Mouse (Mus musculus): Measurements from ENCODE around the gene Prl8a9. TPM values are rescaled to one million over a fixed set of nuclear protein-coding genes. Genes with fewer than 3 reads are reported as not detected.

Prl8a9 gene
- not detected for total RNA-seq (2021)
- polyA plus RNA-seq (2012; rRNA removed) = not detected in 2 replicates
- long read RNA-seq = 0 reads

- Histone ChIP-seq H3K4me3 (no peak within 1 kb of the TSS), H3K27me3 (ENCODE audit: control insufficient read depth, insufficient read depth, low read length) (no peaks in the 10 kb centered on the region), H3K9ac (ENCODE audit: low read depth, low read length) (no peak within 1 kb of the TSS), H3K79me2 (replicated peaks; ENCODE audit: control insufficient read depth, insufficient read depth, low read length) (no peaks in the 10 kb centered on the region), H3K36me3 (ENCODE audit: control insufficient read depth, insufficient read depth, low read length) (no peaks in the 10 kb centered on the region), H3K4me1 (ENCODE audit: control insufficient read depth, insufficient read depth, low read length) (no peaks in the 10 kb centered on the region), H3K27ac (no peak within 1 kb of the TSS)
- no peak for DNase-seq
- TF ChIP-seq POLR2A (IDR thresholded peaks at IDR 0.05; ENCODE audit: insufficient read depth, low read depth, low read length) (no peak), CTCF (IDR thresholded peaks at IDR 0.05) (no peak), EP300 (IDR thresholded peaks at IDR 0.05; ENCODE audit: insufficient read depth, low read depth, low read length) (no peak)
- intact Hi-C loops (cut with DNase I) = no loop called here
- 70% methylated on average over 2 of the region's 2 CpGs for WGBS
These were observed at the start of gene Prl8a9 for GRCm38 (mm10) chr13:27564506-27564905. Prl8a9 (minus strand) TSS chr13:27564606.

GRCm38 (mm10) chr13:27610482-27610881 is 46.1 kb upstream of the Prl8a9 start, which contains the start of gene Prl7b1:
Prl7b1 (minus strand) TSS chr13:27610582.
- H3K9ac ChIP-seq (ENCODE audit: low read depth, low read length) = no peak within 1 kb of the TSS
- no peak within 1 kb of the TSS for H3K4me3 ChIP-seq
- no peaks in the 10 kb centered on the region for H3K27me3 ChIP-seq (ENCODE audit: control insufficient read depth, insufficient read depth, low read length)
- no peaks in the 10 kb centered on the region for H3K36me3 ChIP-seq (ENCODE audit: control insufficient read depth, insufficient read depth, low read length)
- no peak for TF ChIP-seq POLR2A (IDR thresholded peaks at IDR 0.05; ENCODE audit: insufficient read depth, low read depth, low read length)
- no peaks in the 10 kb centered on the region for H3K79me2 ChIP-seq (replicated peaks; ENCODE audit: control insufficient read depth, insufficient read depth, low read length)
- intact Hi-C loops (cut with DNase I) = no loop called here
- WGBS = 63% methylated on average over 4 of the region's 4 CpGs
- no peak within 1 kb of the TSS for H3K27ac ChIP-seq
- no peak for DNase-seq
- no peaks in the 10 kb centered on the region for H3K4me1 ChIP-seq (ENCODE audit: control insufficient read depth, insufficient read depth, low read length)

GRCm38 (mm10) chr13:27582071-27582470 is 17.7 kb upstream of the Prl8a9 start, which contains the start of gene Prl8a1:
Prl8a1 (minus strand) TSS chr13:27582171.
- Histone ChIP-seq H3K36me3 (ENCODE audit: control insufficient read depth, insufficient read depth, low read length) (no peaks in the 10 kb centered on the region), H3K4me1 (ENCODE audit: control insufficient read depth, insufficient read depth, low read length) (no peaks in the 10 kb centered on the region), H3K27ac (no peak within 1 kb of the TSS), H3K27me3 (ENCODE audit: control insufficient read depth, insufficient read depth, low read length) (no peaks in the 10 kb centered on the region), H3K9ac (ENCODE audit: low read depth, low read length) (no peak within 1 kb of the TSS), H3K4me3 (no peak within 1 kb of the TSS), H3K79me2 (replicated peaks; ENCODE audit: control insufficient read depth, insufficient read depth, low read length) (no peaks in the 10 kb centered on the region)
- intact Hi-C loops (cut with DNase I) = no loop called here
- no peak for DNase-seq
- no peak for TF ChIP-seq CTCF (IDR thresholded peaks at IDR 0.05)
- no peak for TF ChIP-seq EP300 (IDR thresholded peaks at IDR 0.05; ENCODE audit: insufficient read depth, low read depth, low read length)
- no peak for TF ChIP-seq POLR2A (IDR thresholded peaks at IDR 0.05; ENCODE audit: insufficient read depth, low read depth, low read length)
- WGBS = 64% methylated on average over 2 of the region's 2 CpGs

GRCm38 (mm10) chr13:27553336-27553735 is 11.1 kb downstream of the Prl8a9 start:
- Histone ChIP-seq H3K9ac (ENCODE audit: low read depth, low read length) (no peak overlapping the region), H3K27me3 (ENCODE audit: control insufficient read depth, insufficient read depth, low read length) (no peaks in the 10 kb centered on the region), H3K36me3 (ENCODE audit: control insufficient read depth, insufficient read depth, low read length) (no peaks in the 10 kb centered on the region), H3K4me1 (ENCODE audit: control insufficient read depth, insufficient read depth, low read length) (no peaks in the 10 kb centered on the region), H3K4me3 (no peak overlapping the region), H3K79me2 (replicated peaks; ENCODE audit: control insufficient read depth, insufficient read depth, low read length) (no peaks in the 10 kb centered on the region), H3K27ac (no peak overlapping the region)
- TF ChIP-seq POLR2A (IDR thresholded peaks at IDR 0.05; ENCODE audit: insufficient read depth, low read depth, low read length) = no peak
- no peak for TF ChIP-seq CTCF (IDR thresholded peaks at IDR 0.05)
- TF ChIP-seq EP300 (IDR thresholded peaks at IDR 0.05; ENCODE audit: insufficient read depth, low read depth, low read length) = no peak
- intact Hi-C loops (cut with DNase I) = no loop called here
- DNase-seq = no peak

- DNase-seq = no peak
These were observed 41.2 kb downstream of the Prl8a9 start for GRCm38 (mm10) chr13:27523156-27523555.

GRCm38 (mm10) chr13:27513117-27513516 is 51.3 kb downstream of the Prl8a9 start, which contains the start of gene Prl8a8:
Prl8a8 (minus strand) TSS chr13:27513217.
- H3K27me3 ChIP-seq (ENCODE audit: control insufficient read depth, insufficient read depth, low read length) = no peaks in the 10 kb centered on the region
- WGBS = 81% methylated on average over 4 of the region's 4 CpGs
- DNase-seq = no peak
- no peak within 1 kb of the TSS for H3K27ac ChIP-seq
- H3K36me3 ChIP-seq (ENCODE audit: control insufficient read depth, insufficient read depth, low read length) = no peaks in the 10 kb centered on the region
- no peak within 1 kb of the TSS for H3K9ac ChIP-seq (ENCODE audit: low read depth, low read length)
- TF ChIP-seq EP300 (IDR thresholded peaks at IDR 0.05; ENCODE audit: insufficient read depth, low read depth, low read length) = no peak
- TF ChIP-seq CTCF (IDR thresholded peaks at IDR 0.05) = no peak
- TF ChIP-seq POLR2A (IDR thresholded peaks at IDR 0.05; ENCODE audit: insufficient read depth, low read depth, low read length) = no peak
- H3K79me2 ChIP-seq (replicated peaks; ENCODE audit: control insufficient read depth, insufficient read depth, low read length) = no peaks in the 10 kb centered on the region
- no peak within 1 kb of the TSS for H3K4me3 ChIP-seq
- intact Hi-C loops (cut with DNase I) = no loop called here
- no peaks in the 10 kb centered on the region for H3K4me1 ChIP-seq (ENCODE audit: control insufficient read depth, insufficient read depth, low read length)

More at GRCm38 (mm10) chr13:27523156-27523555, 41.2 kb downstream of the Prl8a9 start:
- H3K4me1 ChIP-seq (ENCODE audit: control insufficient read depth, insufficient read depth, low read length) = no peaks in the 10 kb centered on the region
- H3K27me3 ChIP-seq (ENCODE audit: control insufficient read depth, insufficient read depth, low read length) = no peaks in the 10 kb centered on the region
- no peak overlapping the region for H3K9ac ChIP-seq (ENCODE audit: low read depth, low read length)
- no peak for TF ChIP-seq EP300 (IDR thresholded peaks at IDR 0.05; ENCODE audit: insufficient read depth, low read depth, low read length)
- no peak for TF ChIP-seq POLR2A (IDR thresholded peaks at IDR 0.05; ENCODE audit: insufficient read depth, low read depth, low read length)
- no peak for TF ChIP-seq CTCF (IDR thresholded peaks at IDR 0.05)
- intact Hi-C loops (cut with DNase I) = no loop called here
- no peaks in the 10 kb centered on the region for H3K79me2 ChIP-seq (replicated peaks; ENCODE audit: control insufficient read depth, insufficient read depth, low read length)
- H3K36me3 ChIP-seq (ENCODE audit: control insufficient read depth, insufficient read depth, low read length) = no peaks in the 10 kb centered on the region
- 71% methylated on average over 4 of the region's 4 CpGs for WGBS
- H3K4me3 ChIP-seq = no peak overlapping the region
- H3K27ac ChIP-seq = no peak overlapping the region

Other genes starting within 250 kb of the Prl8a9 start
- gene Prl8a2, start 218.9 kb downstream of the Prl8a9 start, total RNA-seq (2021) = not detected
- gene Prl8a2, start 218.9 kb downstream of the Prl8a9 start, polyA plus RNA-seq (2012; rRNA removed) = not detected in 2 replicates
- gene Prl2b1, start 173.8 kb downstream of the Prl8a9 start, total RNA-seq (2021) = not detected
- gene Prl2b1, start 173.8 kb downstream of the Prl8a9 start, polyA plus RNA-seq (2012; rRNA removed) = not detected in 2 replicates
- gene Prl8a6, start 125.9 kb downstream of the Prl8a9 start, total RNA-seq (2021) = not detected
- not detected in 2 replicates for gene Prl8a6, start 125.9 kb downstream of the Prl8a9 start, polyA plus RNA-seq (2012; rRNA removed)
- gene Prl8a8, start 51.4 kb downstream of the Prl8a9 start, total RNA-seq (2021) = not detected
- not detected in 2 replicates for gene Prl8a8, start 51.4 kb downstream of the Prl8a9 start, polyA plus RNA-seq (2012; rRNA removed)
- not detected for gene Prl8a1, start 17.6 kb upstream of the Prl8a9 start, total RNA-seq (2021)
- gene Prl8a1, start 17.6 kb upstream of the Prl8a9 start, polyA plus RNA-seq (2012; rRNA removed) = not detected in 2 replicates
- gene Prl7b1, start 46.0 kb upstream of the Prl8a9 start, total RNA-seq (2021) = not detected
- not detected in 2 replicates for gene Prl7b1, start 46.0 kb upstream of the Prl8a9 start, polyA plus RNA-seq (2012; rRNA removed)
- not detected for gene Prl7a1, start 77.9 kb upstream of the Prl8a9 start, total RNA-seq (2021)
- gene Prl7a1, start 77.9 kb upstream of the Prl8a9 start, polyA plus RNA-seq (2012; rRNA removed) = not detected in 2 replicates
- gene Prl7a2, start 103.4 kb upstream of the Prl8a9 start, total RNA-seq (2021) = not detected
- gene Prl7a2, start 103.4 kb upstream of the Prl8a9 start, polyA plus RNA-seq (2012; rRNA removed) = not detected in 2 replicates
- not detected for gene Prl7d1, start 152.1 kb upstream of the Prl8a9 start, total RNA-seq (2021)
- gene Prl7d1, start 152.1 kb upstream of the Prl8a9 start, polyA plus RNA-seq (2012; rRNA removed) = not detected in 2 replicates
- not detected for gene Prl7c1, start 216.2 kb upstream of the Prl8a9 start, total RNA-seq (2021)
- not detected in 2 replicates for gene Prl7c1, start 216.2 kb upstream of the Prl8a9 start, polyA plus RNA-seq (2012; rRNA removed)
- gene Prl2a1, start 237.0 kb upstream of the Prl8a9 start, total RNA-seq (2021) = not detected
- not detected in 2 replicates for gene Prl2a1, start 237.0 kb upstream of the Prl8a9 start, polyA plus RNA-seq (2012; rRNA removed)

All from heart, adult 2 months (tissue).